Mouse (Mus musculus) hindbrain, embryonic 10.5 days (tissue): Measurements from ENCODE around the gene Nrip2. TPM values are rescaled to one million over a fixed set of nuclear protein-coding genes. Genes with fewer than 3 reads are reported as not detected.

Source experiments
- DNase-seq: peaks from one replicate; pipeline ENCODE4 v3.0.0-alpha.2; 2017; ENCODE audit warnings: low spot score
- H3K27ac ChIP-seq: fragments of 300-500 bp; sonication (generic); 2 replicates; pipeline ENCODE4 v1.5.1; 2016; ENCODE audit warnings: mild to moderate bottlenecking, moderate library complexity
- H3K27me3 ChIP-seq: fragments of 300-500 bp; sonication (generic); 2 replicates; pipeline ENCODE4 v1.6.1; 2016; ENCODE audit warnings: mild to moderate bottlenecking; ENCODE audit not compliant: poor library complexity, insufficient read depth, severe bottlenecking
- H3K36me3 ChIP-seq: fragments of 300-500 bp; sonication (generic); 2 replicates; pipeline ENCODE4 v1.6.1; 2016; ENCODE audit warnings: mild to moderate bottlenecking, moderate library complexity
- H3K4me1 ChIP-seq: fragments of 300-500 bp; sonication (generic); replicated peaks from 2 replicates; pipeline ENCODE4 v1.6.1; 2016; ENCODE audit warnings: mild to moderate bottlenecking
- H3K4me3 ChIP-seq: fragments of 300-500 bp; sonication (generic); 2 replicates; pipeline ENCODE4 v1.5.1; 2016; ENCODE audit warnings: mild to moderate bottlenecking, moderate library complexity
- H3K9me3 ChIP-seq: fragments of 300-500 bp; sonication (generic); 2 replicates; pipeline ENCODE4 v1.6.1; 2016; ENCODE audit warnings: mild to moderate bottlenecking, moderate library complexity
- WGBS: fragments of 180-500 bp; shearing (Covaris S2); methylation state at CpG from one replicate; pipeline ENCODE4 v1.1.7; 2016; 5-methylcytosine and 5-hydroxymethylcytosine counted together
- polyA plus RNA-seq: library from polyadenylated mRNA; unstranded; fragments of >200 nt; fragmentation: Nextera tagmentation; extraction: Ambion mirVana; gene quantifications from 2 replicates; pipeline ENCODE4 v1.2.1, GENCODE M21; 2016

Nrip2 gene
- polyA plus RNA-seq, 1 experiment from 2014 or later, result 3.3 TPM

- no peak for DNase-seq
- WGBS, result 87% methylated on average over 7 of the region's 7 CpGs
- no peak overlapping the region for H3K4me3 ChIP-seq
- H3K36me3 ChIP-seq, result peaks cover 84% of the 10 kb centered on the region
- no peaks in the 10 kb centered on the region for H3K27me3 ChIP-seq
- H3K9me3 ChIP-seq, result no peaks in the 10 kb centered on the region
- no peaks in the 10 kb centered on the region for H3K4me1 ChIP-seq
- H3K27ac ChIP-seq, result no peak overlapping the region
These were observed 9.5 kb downstream of the Nrip2 start for GRCm38 (mm10) chr6:128408544-128409125.

GRCm38 (mm10) chr6:128410305-128410704 is 11.2 kb downstream of the Nrip2 start:
- Histone ChIP-seq H3K27ac (no peak overlapping the region), H3K4me1 (no peaks in the 10 kb centered on the region), H3K27me3 (no peaks in the 10 kb centered on the region), H3K9me3 (no peaks in the 10 kb centered on the region), H3K36me3 (peaks cover 91% of the 10 kb centered on the region), H3K4me3 (no peak overlapping the region)
- WGBS, result 95% methylated on average over 13 of the region's 13 CpGs
- DNase-seq, result no peak

GRCm38 (mm10) chr6:128411115-128411514 is 12.0 kb downstream of the Nrip2 start:
- no peak overlapping the region for H3K4me3 ChIP-seq
- H3K27me3 ChIP-seq, result no peaks in the 10 kb centered on the region
- 21% methylated on average over 3 of the region's 3 CpGs for WGBS
- peaks cover 92% of the 10 kb centered on the region for H3K36me3 ChIP-seq
- DNase-seq, result peak; percentile 79
- H3K4me1 ChIP-seq, result no peaks in the 10 kb centered on the region
- no peak overlapping the region for H3K27ac ChIP-seq
- no peaks in the 10 kb centered on the region for H3K9me3 ChIP-seq

GRCm38 (mm10) chr6:128416169-128416568 is 17.1 kb downstream of the Nrip2 start:
- Histone ChIP-seq H3K9me3 (no peaks in the 10 kb centered on the region), H3K4me3 (no peak overlapping the region), H3K27me3 (no peaks in the 10 kb centered on the region), H3K27ac (no peak overlapping the region), H3K4me1 (no peaks in the 10 kb centered on the region), H3K36me3 (peaks cover 61% of the 10 kb centered on the region)
- WGBS, result 94% methylated on average over 5 of the region's 5 CpGs
- no peak for DNase-seq

- Histone ChIP-seq H3K27ac (no peak overlapping the region), H3K27me3 (no peaks in the 10 kb centered on the region), H3K36me3 (peaks cover 47% of the 10 kb centered on the region), H3K9me3 (no peaks in the 10 kb centered on the region), H3K4me3 (no peak overlapping the region), H3K4me1 (no peaks in the 10 kb centered on the region)
- DNase-seq, result no peak
- 90% methylated on average over 1 of the region's 1 CpGs for WGBS
These were observed 19.0 kb downstream of the Nrip2 start for GRCm38 (mm10) chr6:128418076-128418475.

- Histone ChIP-seq H3K9me3 (no peaks in the 10 kb centered on the region), H3K27me3 (no peaks in the 10 kb centered on the region), H3K27ac (no peak overlapping the region), H3K4me3 (no peak overlapping the region), H3K36me3 (peaks cover 24% of the 10 kb centered on the region), H3K4me1 (peaks cover 9% of the 10 kb centered on the region; the same call in 1 of the 2 replicates)
- no peak for DNase-seq
- 93% methylated on average over 2 of the region's 2 CpGs for WGBS
These were observed 21.9 kb downstream of the Nrip2 start for GRCm38 (mm10) chr6:128421036-128421435.

GRCm38 (mm10) chr6:128421480-128421879 is 22.4 kb downstream of the Nrip2 start:
- Histone ChIP-seq H3K4me3 (no peak overlapping the region), H3K27ac (no peak overlapping the region), H3K27me3 (no peaks in the 10 kb centered on the region), H3K36me3 (peaks cover 22% of the 10 kb centered on the region), H3K4me1 (peaks cover 9% of the 10 kb centered on the region; the same call in 1 of the 2 replicates), H3K9me3 (no peaks in the 10 kb centered on the region)
- WGBS, result 91% methylated on average over 3 of the region's 3 CpGs
- DNase-seq, result no peak

- peaks cover 25% of the 10 kb centered on the region for H3K36me3 ChIP-seq
- peak overlapping the region; percentile 67 for H3K4me3 ChIP-seq
- DNase-seq, result no peak
- H3K9me3 ChIP-seq, result no peaks in the 10 kb centered on the region
- H3K27me3 ChIP-seq, result no peaks in the 10 kb centered on the region
- 55% methylated on average over 16 of the region's 16 CpGs for WGBS
- H3K27ac ChIP-seq, result peak overlapping the region; percentile 97
- H3K4me1 ChIP-seq, result peaks cover 9% of the 10 kb centered on the region; the same call in 1 of the 2 replicates
These were observed 24.6 kb downstream of the Nrip2 start for GRCm38 (mm10) chr6:128423496-128424268.

- Histone ChIP-seq H3K36me3 (peaks cover 31% of the 10 kb centered on the region), H3K4me3 (peak within 1 kb of the TSS; percentile 67), H3K27ac (peak within 1 kb of the TSS; percentile 97), H3K27me3 (no peaks in the 10 kb centered on the region), H3K9me3 (no peaks in the 10 kb centered on the region), H3K4me1 (peaks cover 9% of the 10 kb centered on the region; the same call in 1 of the 2 replicates)
- WGBS, result under 1% methylated on average over 42 of the region's 42 CpGs
- peak; percentile 96 for DNase-seq
These were observed 25.3 kb downstream of the Nrip2 start, which contains the start of gene Itfg2 for GRCm38 (mm10) chr6:128424269-128425019. Gene Itfg2, minus strand, starts transcription at chr6:128424931.

- Histone ChIP-seq H3K36me3 (peaks cover 32% of the 10 kb centered on the region), H3K9me3 (no peaks in the 10 kb centered on the region), H3K27ac (peak overlapping the region; percentile 97), H3K4me3 (peak overlapping the region; percentile 67), H3K4me1 (peaks cover 9% of the 10 kb centered on the region; the same call in 1 of the 2 replicates), H3K27me3 (no peaks in the 10 kb centered on the region)
- DNase-seq, result no peak
- 20% methylated on average over 9 of the region's 9 CpGs for WGBS
These were observed 25.9 kb downstream of the Nrip2 start for GRCm38 (mm10) chr6:128425046-128425445.

GRCm38 (mm10) chr6:128427571-128427970 is 28.5 kb downstream of the Nrip2 start:
- no peaks in the 10 kb centered on the region for H3K27me3 ChIP-seq
- DNase-seq, result no peak

GRCm38 (mm10) chr6:128429300-128429699 is 30.2 kb downstream of the Nrip2 start:
- WGBS, result 98% methylated on average over 2 of the region's 2 CpGs
- peaks cover 69% of the 10 kb centered on the region for H3K36me3 ChIP-seq
- DNase-seq, result no peak

More at GRCm38 (mm10) chr6:128427571-128427970, 28.5 kb downstream of the Nrip2 start:
- WGBS, result 93% methylated on average over 5 of the region's 5 CpGs
- Histone ChIP-seq H3K36me3 (peaks cover 51% of the 10 kb centered on the region), H3K4me1 (peaks cover 9% of the 10 kb centered on the region; the same call in 1 of the 2 replicates), H3K4me3 (no peak overlapping the region), H3K27ac (no peak overlapping the region), H3K9me3 (no peaks in the 10 kb centered on the region)

More at GRCm38 (mm10) chr6:128429300-128429699, 30.2 kb downstream of the Nrip2 start:
- Histone ChIP-seq H3K27me3 (no peaks in the 10 kb centered on the region), H3K4me1 (peaks cover 4% of the 10 kb centered on the region; the same call in 1 of the 2 replicates), H3K9me3 (no peaks in the 10 kb centered on the region), H3K27ac (no peak overlapping the region), H3K4me3 (no peak overlapping the region)
